Mouse (Mus musculus) c-Kit-negative CD71-positive TER-119-positive erythroid progenitor cells, embryonic 14.5 days (primary cell): ENCODE results near the gene Nfkbil1.

Source experiments
- DNase-seq: peaks from one replicate; pipeline ENCODE4 v3.0.0-alpha.2; 2013; ENCODE audit warnings: low read depth, low spot score

Nfkbil1 gene

DNA sequence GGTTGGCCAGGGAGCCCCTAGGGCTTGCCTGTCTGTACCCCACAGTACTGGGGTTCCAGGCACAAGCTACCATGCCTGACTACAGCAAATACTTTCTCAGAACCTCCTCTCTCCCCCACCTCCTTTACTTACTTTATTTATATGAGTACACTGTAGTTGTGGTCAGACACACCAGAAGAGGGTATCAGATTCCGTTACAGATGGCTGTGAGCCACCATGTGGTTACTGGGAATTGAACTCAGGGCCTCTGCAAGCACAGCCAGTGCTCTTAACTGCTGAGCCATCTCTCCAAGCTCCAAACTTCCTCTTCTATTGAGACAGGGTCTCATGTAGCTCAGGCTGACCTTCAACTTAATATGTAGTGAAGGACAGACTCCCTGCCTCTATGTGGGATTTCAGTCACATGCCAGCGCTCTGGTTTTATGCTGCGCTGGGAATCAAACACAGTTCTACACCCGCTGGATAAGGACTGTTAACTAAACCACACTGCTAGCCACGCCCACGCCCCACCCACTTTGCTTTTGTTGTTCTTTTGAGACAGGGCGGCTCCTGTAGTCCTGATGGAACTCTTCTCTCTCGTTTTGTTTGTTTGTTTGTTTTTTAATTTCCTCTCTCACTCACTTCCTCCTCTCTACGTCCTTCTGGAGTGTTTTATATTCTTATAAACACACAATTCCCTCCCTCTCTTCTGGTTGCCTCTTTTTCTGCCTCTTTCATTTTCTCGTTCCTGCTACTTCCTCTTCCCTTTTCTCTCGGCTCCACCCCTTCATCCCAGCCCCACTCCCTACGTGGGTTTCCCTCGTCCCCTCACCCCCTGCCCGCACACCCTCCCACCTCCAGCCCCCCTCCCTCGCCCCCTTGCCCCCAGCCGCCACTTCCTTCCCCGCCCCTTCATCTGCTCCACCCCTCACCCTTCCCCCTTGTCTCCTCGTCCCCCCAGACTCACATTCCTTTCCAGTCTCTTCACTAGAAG, 49.7 kb downstream of the Nfkbil1 start:
- no peak for DNase-seq

DNA sequence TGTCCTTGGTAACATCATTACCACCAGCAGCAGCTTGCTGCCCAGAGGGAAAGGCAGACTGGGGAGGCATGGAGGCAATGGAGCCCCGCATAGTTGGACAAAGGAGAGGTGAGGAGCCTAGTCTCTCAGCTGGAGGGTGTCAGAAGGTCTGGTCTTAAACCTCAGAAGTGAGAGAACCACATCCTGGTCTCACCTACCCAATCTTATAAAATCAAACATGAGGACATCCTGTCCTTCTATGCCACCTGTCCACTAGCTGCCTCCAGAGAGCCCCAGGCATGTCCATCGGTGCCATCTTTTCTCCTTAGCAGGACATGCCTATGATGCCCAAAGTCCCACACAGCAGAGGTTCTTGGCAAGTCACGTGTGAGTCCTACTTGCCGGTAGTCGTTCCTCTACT, 55.5 kb downstream of the Nfkbil1 start:
- no peak for DNase-seq

DNA sequence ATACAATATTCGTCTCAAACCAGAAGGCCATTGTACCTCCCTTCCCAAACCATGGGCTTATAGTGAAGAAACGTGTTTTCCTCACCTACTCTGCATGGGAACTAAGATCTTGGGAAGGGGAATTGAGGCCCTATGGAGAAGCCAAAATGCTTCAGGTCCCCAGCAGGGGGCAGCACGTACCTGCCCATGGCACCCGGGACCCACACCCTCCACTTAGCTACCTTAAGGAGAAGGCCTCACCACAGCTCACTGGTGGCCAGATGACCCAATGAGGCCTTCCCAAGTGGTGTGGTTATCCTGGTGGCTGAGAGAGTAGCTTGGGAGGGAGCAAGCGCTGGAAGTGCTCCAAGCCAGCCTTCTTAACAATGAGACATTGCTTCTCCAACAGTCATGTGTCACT, 57.1 kb downstream of the Nfkbil1 start:
- DNase-seq, result peak; percentile 30

DNA sequence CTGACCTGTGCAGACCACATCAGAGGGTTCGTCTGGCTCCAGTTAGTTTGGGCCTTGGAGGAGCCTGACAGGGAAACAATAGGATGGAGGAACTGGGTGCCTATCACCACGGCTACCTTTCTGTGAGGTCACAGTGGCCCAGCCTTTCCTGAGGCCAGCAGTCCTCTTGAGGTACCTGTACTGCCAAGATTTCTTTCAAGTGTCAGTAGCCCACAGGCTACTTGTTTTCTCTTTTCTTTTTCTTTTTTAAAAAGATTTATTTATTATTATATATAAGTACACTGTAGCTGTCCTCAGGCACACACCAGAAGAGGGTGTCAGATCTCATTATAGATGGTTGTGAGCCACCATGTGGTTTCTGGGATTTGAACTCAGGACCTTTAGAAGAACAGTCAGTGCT, 59.6 kb downstream of the Nfkbil1 start, which contains the start of gene Aif1:
Gene Aif1 (minus strand): TSS at position 101 of the 400 bp plus-strand sequence.
- no peak for DNase-seq

DNA sequence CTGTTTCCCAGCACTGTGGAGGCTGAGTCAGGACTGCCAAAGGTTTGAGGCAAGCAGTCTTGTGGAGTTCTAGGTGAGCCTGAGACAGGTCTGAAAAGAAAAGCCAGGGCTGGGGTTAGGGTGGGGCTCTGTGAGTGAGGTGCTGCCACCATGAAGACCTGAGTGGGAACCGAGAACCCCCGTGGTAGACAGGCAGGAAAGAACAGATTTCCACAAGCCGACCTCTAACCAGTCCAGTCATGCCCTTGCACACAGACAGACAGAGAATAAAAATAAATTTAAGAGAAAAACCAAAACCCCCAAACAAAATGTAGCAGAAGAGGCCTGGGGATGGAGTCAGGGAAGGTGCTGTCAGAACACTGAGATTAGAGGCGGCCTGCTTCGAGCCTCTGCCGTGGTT, 60.2 kb downstream of the Nfkbil1 start:
- DNase-seq, result no peak

GRCm38 (mm10) chr17:35174201-35174977, 61.2 kb downstream of the Nfkbil1 start:
- DNase-seq, result no peak

- DNase-seq, result no peak
Measured at GRCm38 (mm10) chr17:35173329-35173728, 62.3 kb downstream of the Nfkbil1 start.

DNA sequence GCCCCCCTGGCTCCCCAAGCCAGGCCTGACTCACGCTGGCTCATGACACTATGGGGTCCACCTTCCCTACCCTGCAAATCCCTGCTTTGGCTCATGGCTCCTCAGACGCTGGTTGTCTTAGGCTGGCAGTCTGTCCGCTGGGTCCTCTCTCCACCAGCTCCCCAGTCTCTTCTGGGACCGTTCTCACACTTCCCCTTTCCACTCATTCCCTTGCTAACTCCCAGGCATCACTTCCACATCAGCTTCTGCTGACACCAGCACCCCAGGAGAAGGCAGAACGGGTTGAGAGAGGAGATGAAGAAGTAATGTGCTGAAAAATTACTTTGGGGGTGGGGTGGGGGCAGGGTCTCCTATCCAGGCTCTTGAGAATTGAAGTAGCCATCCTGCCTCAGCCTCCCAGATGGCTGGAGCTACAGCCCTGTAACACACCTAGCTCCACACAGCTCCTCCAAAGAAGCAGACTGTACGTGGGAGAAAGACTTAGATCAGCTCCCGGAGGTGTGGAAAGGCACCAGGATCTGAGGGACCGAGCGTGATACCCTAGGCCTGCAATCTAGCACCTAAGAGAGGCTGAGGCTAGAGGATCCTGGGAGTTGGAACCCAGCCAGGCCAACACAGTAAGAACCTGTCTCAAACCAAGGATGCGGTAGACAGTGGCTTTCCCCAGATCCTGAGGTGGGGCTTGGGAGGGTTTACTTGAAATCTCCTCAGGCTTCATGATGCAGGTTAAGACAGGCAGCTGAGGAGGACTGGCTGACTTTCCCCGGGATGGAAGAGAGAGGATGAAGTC, 63.0 kb downstream of the Nfkbil1 start:
- no peak for DNase-seq
